26 mouse cellular contexts compared by ENCODE assay signal in genomic region chr12:82910846-82911245, GRCm38 (mm10).
DNase-seq lines count a peak whose midpoint lies in the region; ATAC-seq and TF ChIP-seq lines count a peak whose summit lies in the region.
"Had no signal": no experiment of that assay in that cellular context is flagged by ENCODE, and none has a peak within 500 bp of the region (broad histone marks: within the 10 kb centered on the region; RNA-seq: fewer than 3 reads in every experiment).

No protein-coding gene starts in this region.

- WGBS in heart, adult 2 months, result 92% methylated on average over 2 of the region's 2 CpGs
- WGBS in kidney, embryonic 15.5 days, result 35% methylated on average over 2 of the region's 2 CpGs
- WGBS in kidney, postnatal 0 days, result 37% methylated on average over 2 of the region's 2 CpGs

- no peaks in the 10 kb centered on the region for H3K36me3 ChIP-seq in heart, adult 2 months (ENCODE audit: control insufficient read depth, insufficient read depth, low read length)
- H3K36me3 ChIP-seq in kidney, embryonic 15.5 days, result no peaks in the 10 kb centered on the region
- no peaks in the 10 kb centered on the region for H3K36me3 ChIP-seq in kidney, postnatal 0 days (ENCODE audit: insufficient read depth, low read length)
- H3K36me3 ChIP-seq: embryonic facial prominence, embryonic 10.5 days; embryonic facial prominence, embryonic 12.5 days; forebrain, embryonic 15.5 days; G1E had no signal

- TF ChIP-seq CTCF in heart, adult 2 months (IDR thresholded peaks at IDR 0.05), result no peak
- TF ChIP-seq CTCF in kidney, postnatal 0 days (IDR thresholded peaks at IDR 0.05; ENCODE audit: low read depth), result no peak

- ATAC-seq in kidney, embryonic 15.5 days (replicated peaks; ENCODE audit: low FRiP score), result peak; percentile 86
- no peak for ATAC-seq in kidney, postnatal 0 days (replicated peaks; ENCODE audit: low FRiP score, low read depth)
- ATAC-seq: activated CD4-positive, CD25-positive, alpha-beta regulatory T cell, adult 4 months; CD4-positive, CD25-positive, alpha-beta regulatory T cell, adult 4 months; forebrain, embryonic 13.5 days; forebrain, embryonic 15.5 days; forebrain, postnatal 0 days; Patski had no signal

- intact Hi-C loops in heart, adult 2 months (cut with DNase I), result no loop called here

- TF ChIP-seq POLR2A in heart, adult 2 months (IDR thresholded peaks at IDR 0.05; ENCODE audit: insufficient read depth, low read depth, low read length), result no peak

- no peaks in the 10 kb centered on the region for H3K4me1 ChIP-seq in heart, adult 2 months (ENCODE audit: control insufficient read depth, insufficient read depth, low read length)
- H3K4me1 ChIP-seq in kidney, embryonic 15.5 days, result peaks cover 12% of the 10 kb centered on the region
- H3K4me1 ChIP-seq in kidney, postnatal 0 days (replicated peaks; ENCODE audit: insufficient read depth, low read length), result no peaks in the 10 kb centered on the region
- H3K4me1 ChIP-seq: embryonic facial prominence, embryonic 10.5 days; embryonic facial prominence, embryonic 12.5 days; forebrain, embryonic 13.5 days; forebrain, embryonic 15.5 days had no signal

- H3K27me3 ChIP-seq in heart, adult 2 months (ENCODE audit: control insufficient read depth, insufficient read depth, low read length), result no peaks in the 10 kb centered on the region
- H3K27me3 ChIP-seq in kidney, embryonic 15.5 days, result no peaks in the 10 kb centered on the region
- no peaks in the 10 kb centered on the region for H3K27me3 ChIP-seq in kidney, postnatal 0 days (ENCODE audit: insufficient read depth, low read length)
- H3K27me3 ChIP-seq: CH12.LX; embryonic facial prominence, embryonic 12.5 days; forebrain, embryonic 13.5 days; forebrain, embryonic 15.5 days; Patski had no signal

- no peak overlapping the region for H3K27ac ChIP-seq in heart, adult 2 months
- no peak overlapping the region; the same call in 1 of the 2 replicates for H3K27ac ChIP-seq in kidney, embryonic 15.5 days
- H3K27ac ChIP-seq in kidney, postnatal 0 days, result no peak overlapping the region
- H3K27ac ChIP-seq: embryonic facial prominence, embryonic 10.5 days; embryonic facial prominence, embryonic 12.5 days; forebrain, embryonic 13.5 days; forebrain, embryonic 15.5 days had no signal

- peak; percentile 19 for DNase-seq in heart, adult 11 months
- no peak for DNase-seq in heart, adult 2 months
- DNase-seq in kidney, postnatal 14 days, result no peak
- peak; percentile 70 for DNase-seq in kidney, postnatal 0 days (ENCODE audit: low spot score)
- no peak for DNase-seq in kidney, postnatal 4 days
- DNase-seq: adrenal gland, adult 8-10 months; adrenal gland, postnatal 14 days; adrenal gland, postnatal 36 days; B cell, adult 2 months; cerebellum, adult 11-12 months; cerebellum, adult 2 months; cerebellum, adult 9-10 months; cerebellum, postnatal 10 days; cerebellum, postnatal 25 days; forebrain, postnatal 0 days had no signal

- no peaks in the 10 kb centered on the region for H3K9me3 ChIP-seq in kidney, embryonic 15.5 days (replicated peaks)
- no peaks in the 10 kb centered on the region for H3K9me3 ChIP-seq in kidney, postnatal 0 days (replicated peaks; ENCODE audit: low read length)
- H3K9me3 ChIP-seq: embryonic facial prominence, embryonic 10.5 days; embryonic facial prominence, embryonic 12.5 days; forebrain, embryonic 13.5 days; forebrain, embryonic 15.5 days; G1E had no signal

- no peak overlapping the region for H3K4me2 ChIP-seq in kidney, embryonic 15.5 days
- H3K4me2 ChIP-seq in kidney, postnatal 0 days (ENCODE audit: low read length), result no peak overlapping the region
- H3K4me2 ChIP-seq: embryonic facial prominence, embryonic 12.5 days; forebrain, embryonic 13.5 days; forebrain, embryonic 15.5 days had no signal

- no peak overlapping the region for H3K9ac ChIP-seq in heart, adult 2 months (ENCODE audit: low read depth, low read length)
- no peak overlapping the region for H3K9ac ChIP-seq in kidney, embryonic 15.5 days
- H3K9ac ChIP-seq in kidney, postnatal 0 days (ENCODE audit: low read depth, low read length), result no peak overlapping the region
- H3K9ac ChIP-seq: embryonic facial prominence, embryonic 12.5 days; forebrain, embryonic 13.5 days; forebrain, embryonic 15.5 days; forebrain, postnatal 0 days had no signal

- H3K79me2 ChIP-seq in heart, adult 2 months (replicated peaks; ENCODE audit: control insufficient read depth, insufficient read depth, low read length), result no peaks in the 10 kb centered on the region

- no peak for TF ChIP-seq EP300 in heart, adult 2 months (IDR thresholded peaks at IDR 0.05; ENCODE audit: insufficient read depth, low read depth, low read length)

- no peak overlapping the region for H3K4me3 ChIP-seq in heart, adult 2 months
- no peak overlapping the region for H3K4me3 ChIP-seq in kidney, embryonic 15.5 days (replicated peaks)
- no peak overlapping the region for H3K4me3 ChIP-seq in kidney, postnatal 0 days (replicated peaks; ENCODE audit: low read depth, low read length)
- H3K4me3 ChIP-seq: embryonic facial prominence, embryonic 10.5 days; embryonic facial prominence, embryonic 12.5 days; erythroblast, embryonic 14.5 days; forebrain, embryonic 13.5 days; forebrain, embryonic 15.5 days had no signal

Comparison
In these comparisons a context has a peak if more than half of its experiments do, and no peak if none do; other contexts are left out.
1. DNase-seq: peak in heart, adult 11 months (single experiment) and kidney, postnatal 0 days (single experiment); none in heart, adult 2 months (0 of 2), kidney, postnatal 14 days (single experiment) and kidney, postnatal 4 days (0 of 2).